Mouse (Mus musculus) kidney, adult 2 months (tissue): ENCODE measurements around the gene 6430550D23Rik. TPM values are rescaled to one million over a fixed set of nuclear protein-coding genes. Genes with fewer than 3 reads are reported as not detected.
"Not testable (repeated sequence)": the region's sequence is repeated elsewhere in the genome, so short reads cannot be mapped to it uniquely, and the experiment has no call there.

Experiments used
- DNase-seq: peaks from one replicate; pipeline ENCODE4 v3.0.0; 2021
- H3K27ac ChIP-seq: fragments of 200-500 bp; 2 replicates; pipeline ENCODE4 v1.5.1; 2012; ENCODE audit warnings: low read depth, low read length, control low read depth, inconsistent platforms; ENCODE audit not compliant: insufficient read depth
- H3K27me3 ChIP-seq: fragments of 200-500 bp; replicated peaks from 2 replicates; pipeline ENCODE4 v1.6.1; 2012; ENCODE audit warnings: mild to moderate bottlenecking, moderate library complexity, low read length, inconsistent platforms; ENCODE audit not compliant: control insufficient read depth, insufficient read depth
- H3K36me3 ChIP-seq: fragments of 200-500 bp; 2 replicates; pipeline ENCODE4 v1.6.1; 2012; ENCODE audit warnings: mild to moderate bottlenecking, moderate library complexity, low read length, inconsistent platforms; ENCODE audit not compliant: control insufficient read depth, insufficient read depth
- H3K4me1 ChIP-seq: fragments of 200-500 bp; 2 replicates; pipeline ENCODE4 v1.6.1; 2011; ENCODE audit warnings: low read length; ENCODE audit not compliant: control insufficient read depth, insufficient read depth
- H3K4me3 ChIP-seq: fragments of 200-500 bp; 2 replicates; pipeline ENCODE4 v1.5.1; 2011; ENCODE audit warnings: mild to moderate bottlenecking, low read depth, low read length, control low read depth; ENCODE audit not compliant: insufficient read depth
- CTCF ChIP-seq: fragments of 200-500 bp; conservative IDR thresholded peaks from 2 replicates; pipeline ENCODE4 v1.5.1; 2011; ENCODE audit warnings: low read depth, mild to moderate bottlenecking, control low read depth, low read length, moderate library complexity, mixed read lengths; ENCODE audit not compliant: insufficient read depth, insufficient read length
- POLR2A ChIP-seq: fragments of 200-500 bp; IDR thresholded peaks from one replicate; pipeline ENCODE4 v1.6.1; 2011; ENCODE audit warnings: low read depth, low read length, control low read depth
- WGBS: fragments of 180-500 bp; shearing (Covaris S2); methylation state at CpG from one replicate; pipeline ENCODE4 v1.1.7; 2018; 5-methylcytosine and 5-hydroxymethylcytosine counted together
- polyA plus RNA-seq: library from polyadenylated mRNA; depleted of rRNA; stranded (reverse); fragments of >200 nt; gene quantifications from 2 replicates; pipeline ENCODE4 v1.2.3, GENCODE M21; 2012; rRNA removed

Gene 6430550D23Rik
- polyA plus RNA-seq, 1 experiment = 2.6 TPM

DNA sequence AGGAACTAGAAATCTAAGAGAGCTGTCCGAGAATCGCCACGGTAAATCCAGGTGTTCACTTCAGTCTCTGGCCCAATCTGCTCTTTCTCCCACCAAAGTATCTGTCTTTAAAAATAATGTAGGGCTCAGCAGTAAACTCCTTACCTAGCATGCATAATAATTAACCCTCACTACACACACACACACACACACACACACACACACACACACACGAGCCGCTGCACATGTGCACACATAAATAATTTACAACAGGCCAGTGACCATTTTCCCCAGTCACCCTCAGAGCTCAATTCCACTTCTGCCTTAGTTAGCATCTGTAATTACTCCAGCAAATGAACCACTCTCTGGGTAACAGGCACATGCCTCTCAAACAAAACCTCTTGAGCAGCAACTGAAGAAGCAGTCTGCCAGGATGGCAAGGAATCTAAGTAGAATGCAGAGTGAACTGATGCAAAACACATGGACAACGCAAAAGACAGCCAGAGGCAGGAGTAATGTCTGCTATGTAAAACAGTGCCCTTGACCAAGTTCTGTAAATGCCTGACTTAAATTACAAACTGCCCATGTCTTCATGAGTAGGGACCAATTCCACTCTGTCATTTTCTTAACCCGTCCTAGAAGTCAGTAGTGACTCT, 78.9 kb downstream of the 6430550D23Rik start:
- 31% methylated on average over 7 of the region's 7 CpGs for WGBS
- no peaks in the 10 kb centered on the region for H3K27me3 ChIP-seq

GRCm38 (mm10) chr2:155925213-155925612, 82.6 kb downstream of the 6430550D23Rik start:
- not testable (repeated sequence) for H3K27ac ChIP-seq, DNase-seq, H3K27me3 ChIP-seq, H3K4me3 ChIP-seq, H3K4me1 ChIP-seq, H3K36me3 ChIP-seq
- WGBS = 87% methylated on average over 6 of the region's 6 CpGs

More for the DNA sequence above, 78.9 kb downstream of the 6430550D23Rik start:
- TF ChIP-seq CTCF (no peak), POLR2A (no peak)
- Histone ChIP-seq H3K27ac (peak overlapping the region; percentile 52; the same call in 1 of the 2 replicates), H3K36me3 (no peaks in the 10 kb centered on the region), H3K4me1 (peaks cover 10% of the 10 kb centered on the region), H3K4me3 (peak overlapping the region; percentile 89)
- DNase-seq = peak; percentile 62

Other genes with a start within 250 kb of the 6430550D23Rik start
- 0.12 and 0.14 TPM in 2 replicates for gene Mmp24, start 232.6 kb downstream of the 6430550D23Rik start, polyA plus RNA-seq
- gene BC029722, start 188.6 kb downstream of the 6430550D23Rik start, polyA plus RNA-seq = 56.4 and 69.9 TPM in 2 replicates
- gene Eif6, start 181.1 kb downstream of the 6430550D23Rik start, polyA plus RNA-seq = 108 and 113 TPM in 2 replicates
- 0.03 TPM in 1 of 2 replicates, not detected in the other for gene Fam83c, start 173.1 kb downstream of the 6430550D23Rik start, polyA plus RNA-seq
- 64.1 and 74.9 TPM in 2 replicates for gene Uqcc1, start 77.7 kb downstream of the 6430550D23Rik start, polyA plus RNA-seq
- not detected in 2 replicates for gene Gm15557, start 67.2 kb downstream of the 6430550D23Rik start, polyA plus RNA-seq
- gene Gdf5, start 62.6 kb downstream of the 6430550D23Rik start, polyA plus RNA-seq = 0.29 and 0.41 TPM in 2 replicates
- gene Cep250, start 51.5 kb downstream of the 6430550D23Rik start, polyA plus RNA-seq = 6.6 and 6.9 TPM in 2 replicates
- 327 and 345 TPM in 2 replicates for gene Ergic3, start 68 bp upstream of the 6430550D23Rik start, polyA plus RNA-seq
- gene Fer1l4, start 45.0 kb upstream of the 6430550D23Rik start, polyA plus RNA-seq = 0.38 and 0.67 TPM in 2 replicates
- 3.3 and 3.6 TPM in 2 replicates for gene Spag4, start 57.2 kb upstream of the 6430550D23Rik start, polyA plus RNA-seq
- gene Cpne1, start 104.0 kb upstream of the 6430550D23Rik start, polyA plus RNA-seq = 57.2 and 72.4 TPM in 2 replicates
- 13.2 and 14.8 TPM in 2 replicates for gene Rbm12, start 104.0 kb upstream of the 6430550D23Rik start, polyA plus RNA-seq
- 1.9 and 2.6 TPM in 2 replicates for gene Gm28036, start 119.1 kb upstream of the 6430550D23Rik start, polyA plus RNA-seq
- gene Romo1, start 136.1 kb upstream of the 6430550D23Rik start, polyA plus RNA-seq = 396 and 507 TPM in 2 replicates
- 112 and 138 TPM in 2 replicates for gene Nfs1, start 136.2 kb upstream of the 6430550D23Rik start, polyA plus RNA-seq
- 31.1 and 39.3 TPM in 2 replicates for gene Rbm39, start 172.3 kb upstream of the 6430550D23Rik start, polyA plus RNA-seq
- gene Phf20, start 188.5 kb upstream of the 6430550D23Rik start, polyA plus RNA-seq = 14.6 and 16.3 TPM in 2 replicates